Mouse (Mus musculus) heart, adult 2 months (tissue): ENCODE results near the gene Ruvbl2.

Source experiments
- CTCF ChIP-seq: fragments of 200-600 bp; IDR thresholded peaks from 2 replicates; pipeline ENCODE4 v1.8.1; 2022; ENCODE audit warnings: antibody characterized with exemption, mild to moderate bottlenecking, moderate library complexity
- POLR2A ChIP-seq: fragments of 200-500 bp; IDR thresholded peaks from 2 replicates; pipeline ENCODE4 v1.6.1; 2011; ENCODE audit warnings: mild to moderate bottlenecking, low read depth, low read length, control low read depth; ENCODE audit not compliant: insufficient read depth

DNA sequence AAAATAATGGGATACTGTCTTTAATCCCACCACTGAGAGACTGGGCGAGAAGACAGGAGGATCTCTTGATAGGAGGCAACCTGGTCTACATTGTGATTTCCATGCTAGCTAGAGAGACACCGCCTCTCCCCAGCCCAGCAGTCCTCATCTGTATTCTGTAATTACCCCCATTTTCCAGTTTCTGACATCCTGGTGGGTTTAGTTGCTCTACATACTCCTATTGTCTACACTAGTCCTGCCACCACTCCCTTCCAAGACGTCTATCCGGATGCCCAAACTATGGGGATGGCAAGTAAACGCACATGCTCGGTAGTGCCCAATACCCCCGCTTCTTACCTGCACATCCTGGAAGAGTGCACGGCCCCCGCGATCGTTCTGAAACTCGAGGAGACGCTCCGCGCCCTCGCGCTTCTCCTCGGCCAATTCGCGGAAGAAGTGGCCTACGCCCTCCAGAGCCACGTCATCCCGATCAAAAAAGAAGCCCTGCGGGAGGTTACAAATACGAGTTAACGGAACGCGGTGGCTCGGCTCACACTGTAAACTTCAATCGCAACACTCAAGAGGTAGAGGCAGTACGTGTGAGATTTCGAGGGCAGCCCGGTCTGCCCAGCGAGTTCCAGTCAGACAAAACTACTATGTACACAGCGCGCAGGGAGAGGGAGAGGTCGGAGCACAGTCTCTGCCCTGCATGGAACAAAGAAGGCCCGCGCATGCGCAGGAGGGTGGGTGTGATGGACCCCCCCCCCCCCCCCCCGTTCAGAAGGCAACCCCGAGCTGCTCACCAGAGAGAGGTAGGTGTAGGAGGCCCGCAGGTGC lies 21.1 kb upstream of the Ruvbl2 start:
- no peak for TF ChIP-seq CTCF
- TF ChIP-seq POLR2A, result peak; percentile 34
